Mouse (Mus musculus): Measurements from ENCODE around the gene Prss36. TPM values are rescaled to one million over a fixed set of nuclear protein-coding genes. Genes with fewer than 3 reads are reported as not detected.

Gene Prss36
- total RNA-seq, 2 experiments from 2014 or later = 3.3 to 7.3 TPM

Other genes with a start within 250 kb of the Prss36 start
- 50.9 and 81.5 TPM in 2 replicates for gene Bcl7c, start 237.8 kb downstream of the Prss36 start, total RNA-seq (2014; fragmentation: Nextera tagmentation)
- gene Bcl7c, start 237.8 kb downstream of the Prss36 start, total RNA-seq (2017) = 39.3 and 57.5 TPM in 2 replicates
- 0.73 and 1.2 TPM in 2 replicates for gene Ctf1, start 234.0 kb downstream of the Prss36 start, total RNA-seq (2014; fragmentation: Nextera tagmentation)
- 0.90 and 3.2 TPM in 2 replicates for gene Ctf1, start 234.0 kb downstream of the Prss36 start, total RNA-seq (2017)
- not detected in 2 replicates for gene Ctf2, start 214.6 kb downstream of the Prss36 start, total RNA-seq (2014; fragmentation: Nextera tagmentation)
- 0.31 TPM in 1 of 2 replicates, not detected in the other for gene Ctf2, start 214.6 kb downstream of the Prss36 start, total RNA-seq (2017)
- 11.1 and 11.7 TPM in 2 replicates for gene Fbxl19, start 202.2 kb downstream of the Prss36 start, total RNA-seq (2014; fragmentation: Nextera tagmentation)
- gene Fbxl19, start 202.2 kb downstream of the Prss36 start, total RNA-seq (2017) = 13.8 and 17.7 TPM in 2 replicates
- 36.8 and 41.2 TPM in 2 replicates for gene Orai3, start 176.9 kb downstream of the Prss36 start, total RNA-seq (2014; fragmentation: Nextera tagmentation)
- gene Orai3, start 176.9 kb downstream of the Prss36 start, total RNA-seq (2017) = 22.7 and 22.8 TPM in 2 replicates
- gene Setd1a, start 170.1 kb downstream of the Prss36 start, total RNA-seq (2014; fragmentation: Nextera tagmentation) = 59.6 and 105 TPM in 2 replicates
- gene Setd1a, start 170.1 kb downstream of the Prss36 start, total RNA-seq (2017) = 11.9 and 12.4 TPM in 2 replicates
- not detected in 2 replicates for gene Gm49388, start 161.1 kb downstream of the Prss36 start, total RNA-seq (2014; fragmentation: Nextera tagmentation)
- 1.2 TPM in 1 of 2 replicates, not detected in the other for gene Gm49388, start 161.1 kb downstream of the Prss36 start, total RNA-seq (2017)
- 27.6 and 29.6 TPM in 2 replicates for gene Hsd3b7, start 146.1 kb downstream of the Prss36 start, total RNA-seq (2014; fragmentation: Nextera tagmentation)
- 19.1 and 31.6 TPM in 2 replicates for gene Hsd3b7, start 146.1 kb downstream of the Prss36 start, total RNA-seq (2017)
- gene Stx4a, start 122.4 kb downstream of the Prss36 start, total RNA-seq (2014; fragmentation: Nextera tagmentation) = 88.9 and 105 TPM in 2 replicates
- 37.7 and 38.8 TPM in 2 replicates for gene Stx4a, start 122.4 kb downstream of the Prss36 start, total RNA-seq (2017)
- 0.62 and 0.88 TPM in 2 replicates for gene Stx1b, start 122.2 kb downstream of the Prss36 start, total RNA-seq (2014; fragmentation: Nextera tagmentation)
- gene Stx1b, start 122.2 kb downstream of the Prss36 start, total RNA-seq (2017) = not detected in 2 replicates
- 29.2 and 38.4 TPM in 2 replicates for gene Zfp646, start 70.5 kb downstream of the Prss36 start, total RNA-seq (2014; fragmentation: Nextera tagmentation)
- gene Zfp646, start 70.5 kb downstream of the Prss36 start, total RNA-seq (2017) = 35.5 and 40.8 TPM in 2 replicates
- 7.2 and 15.7 TPM in 2 replicates for gene Zfp668, start 69.9 kb downstream of the Prss36 start, total RNA-seq (2014; fragmentation: Nextera tagmentation)
- gene Zfp668, start 69.9 kb downstream of the Prss36 start, total RNA-seq (2017) = 3.9 and 4.9 TPM in 2 replicates
- 0.19 TPM in 1 of 2 replicates, not detected in the other for gene Prss53, start 55.8 kb downstream of the Prss36 start, total RNA-seq (2014; fragmentation: Nextera tagmentation)
- 0.13 TPM in 1 of 2 replicates, not detected in the other for gene Prss53, start 55.8 kb downstream of the Prss36 start, total RNA-seq (2017)
- not detected in 2 replicates for gene Gm21974, start 51.3 kb downstream of the Prss36 start, total RNA-seq (2014; fragmentation: Nextera tagmentation)
- gene Gm21974, start 51.3 kb downstream of the Prss36 start, total RNA-seq (2017) = not detected in 2 replicates
- 93.1 and 126 TPM in 2 replicates for gene Vkorc1, start 51.1 kb downstream of the Prss36 start, total RNA-seq (2014; fragmentation: Nextera tagmentation)
- gene Vkorc1, start 51.1 kb downstream of the Prss36 start, total RNA-seq (2017) = 24.9 and 69.4 TPM in 2 replicates
- gene Bckdk, start 42.6 kb downstream of the Prss36 start, total RNA-seq (2014; fragmentation: Nextera tagmentation) = 63.3 and 78.0 TPM in 2 replicates
- gene Bckdk, start 42.6 kb downstream of the Prss36 start, total RNA-seq (2017) = 38.6 and 50.5 TPM in 2 replicates
- 20.4 and 25.0 TPM in 2 replicates for gene Kat8, start 34.2 kb downstream of the Prss36 start, total RNA-seq (2014; fragmentation: Nextera tagmentation)
- 18.1 and 21.0 TPM in 2 replicates for gene Kat8, start 34.2 kb downstream of the Prss36 start, total RNA-seq (2017)
- gene Prss8, start 16.6 kb downstream of the Prss36 start, total RNA-seq (2014; fragmentation: Nextera tagmentation) = not detected in 2 replicates
- gene Prss8, start 16.6 kb downstream of the Prss36 start, total RNA-seq (2017) = 0.52 TPM in 1 of 2 replicates, not detected in the other
- gene Fus, start 20.7 kb upstream of the Prss36 start, total RNA-seq (2014; fragmentation: Nextera tagmentation) = 319 and 323 TPM in 2 replicates
- gene Fus, start 20.7 kb upstream of the Prss36 start, total RNA-seq (2017) = 60.8 and 62.2 TPM in 2 replicates
- gene Pycard, start 47.1 kb upstream of the Prss36 start, total RNA-seq (2014; fragmentation: Nextera tagmentation) = 115 and 175 TPM in 2 replicates
- gene Pycard, start 47.1 kb upstream of the Prss36 start, total RNA-seq (2017) = 62.6 and 101 TPM in 2 replicates
- not detected in 2 replicates for gene Trim72, start 57.2 kb upstream of the Prss36 start, total RNA-seq (2014; fragmentation: Nextera tagmentation)
- gene Trim72, start 57.2 kb upstream of the Prss36 start, total RNA-seq (2017) = not detected in 2 replicates
- 12.5 and 17.5 TPM in 2 replicates for gene Itgam, start 115.9 kb upstream of the Prss36 start, total RNA-seq (2014; fragmentation: Nextera tagmentation)
- gene Itgam, start 115.9 kb upstream of the Prss36 start, total RNA-seq (2017) = 21.6 and 23.7 TPM in 2 replicates
- not detected in 2 replicates for gene Gm49368, start 116.0 kb upstream of the Prss36 start, total RNA-seq (2014; fragmentation: Nextera tagmentation)
- gene Gm49368, start 116.0 kb upstream of the Prss36 start, total RNA-seq (2017) = 0.09 TPM in 1 of 2 replicates, not detected in the other
- 0.54 and 2.4 TPM in 2 replicates for gene Itgax, start 182.8 kb upstream of the Prss36 start, total RNA-seq (2014; fragmentation: Nextera tagmentation)
- gene Itgax, start 182.8 kb upstream of the Prss36 start, total RNA-seq (2017) = 1.9 and 2.4 TPM in 2 replicates
- gene Itgad, start 207.7 kb upstream of the Prss36 start, total RNA-seq (2014; fragmentation: Nextera tagmentation) = 0.47 TPM in 1 of 2 replicates, not detected in the other
- gene Itgad, start 207.7 kb upstream of the Prss36 start, total RNA-seq (2017) = 0.21 TPM in 1 of 2 replicates, not detected in the other

All from granulocyte monocyte progenitor cell, adult 5-6 weeks (primary cell).